Mouse (Mus musculus) myocyte (in vitro differentiated cells): ENCODE measurements around the gene Nkain2. TPM values are rescaled to one million over a fixed set of nuclear protein-coding genes. Genes with fewer than 3 reads are reported as not detected.
A peak's percentile ranks its signal among the peaks of the same experiment; 100 is the strongest.

ENCODE experiments used
- H3K27me3 ChIP-seq: one replicate; pipeline ENCODE4 v1.6.1; 2011; ENCODE audit not compliant: control insufficient read depth, insufficient read depth, insufficient read length
- H3K36me3 ChIP-seq: one replicate; pipeline ENCODE4 v1.6.1; 2011; ENCODE audit not compliant: control insufficient read depth, insufficient read depth
- H3K4me2 ChIP-seq: one replicate; pipeline ENCODE4 v1.6.1; 2011; ENCODE audit warnings: low read depth, control low read depth
- H3K4me3 ChIP-seq: one replicate; pipeline ENCODE4 v1.5.1; 2011; ENCODE audit warnings: mild to moderate bottlenecking, control low read depth, moderate library complexity
- H3K79me2 ChIP-seq: one replicate; pipeline ENCODE4 v1.6.1; 2011; ENCODE audit not compliant: control insufficient read depth, insufficient read depth
- H3ac ChIP-seq: one replicate; pipeline ENCODE4 v1.6.1; 2011; ENCODE audit not compliant: control insufficient read depth, insufficient read length
- CEBPB ChIP-seq: IDR thresholded peaks from 2 replicates; pipeline ENCODE4 v1.6.1; 2011; ENCODE audit warnings: mild to moderate bottlenecking, moderate library complexity; ENCODE audit not compliant: poor library complexity, insufficient read depth, severe bottlenecking
- E2F4 ChIP-seq: IDR thresholded peaks from one replicate; pipeline ENCODE4 v1.6.1; 2011; ENCODE audit warnings: mild to moderate bottlenecking, control low read depth, moderate library complexity; ENCODE audit not compliant: insufficient read depth
- MAX ChIP-seq: IDR thresholded peaks from one replicate; pipeline ENCODE4 v1.6.1; 2011; ENCODE audit warnings: low read depth, mild to moderate bottlenecking, control low read depth
- MYOD1 ChIP-seq, 3 experiments: IDR thresholded peaks; one replicate each; pipeline ENCODE4 v1.6.1; 2011; ENCODE audit warnings: control low read depth in 2 of 3, low read depth in 2 of 3, mild to moderate bottlenecking in 2 of 3, moderate library complexity in 1 of 3; ENCODE audit not compliant: insufficient read length in 2 of 3, control insufficient read depth in 1 of 3
- MYOG ChIP-seq, 3 experiments: IDR thresholded peaks; one replicate each; pipeline ENCODE4 v1.6.1; 2011; ENCODE audit warnings: control low read depth in 2 of 3, low read depth in 2 of 3, mild to moderate bottlenecking in 2 of 3; ENCODE audit not compliant: insufficient read length in 2 of 3, control insufficient read depth in 1 of 3, insufficient read depth in 1 of 3
- POLR2A ChIP-seq: IDR thresholded peaks from one replicate; pipeline ENCODE4 v1.6.1; 2011; ENCODE audit warnings: low read depth, mild to moderate bottlenecking, control low read depth, moderate library complexity; ENCODE audit not compliant: insufficient read length
- POLR2AphosphoS2 ChIP-seq: IDR thresholded peaks from one replicate; pipeline ENCODE4 v1.6.1; 2011; ENCODE audit warnings: low read depth, control low read depth; ENCODE audit not compliant: insufficient read length
- REST ChIP-seq: IDR thresholded peaks from one replicate; pipeline ENCODE4 v1.6.1; 2011; ENCODE audit warnings: mild to moderate bottlenecking, control low read depth, moderate library complexity; ENCODE audit not compliant: insufficient read depth, insufficient read length
- SRF ChIP-seq: IDR thresholded peaks from one replicate; pipeline ENCODE4 v1.6.1; 2011; ENCODE audit warnings: low read depth; ENCODE audit not compliant: control insufficient read depth, insufficient read length
- TCF12 ChIP-seq: IDR thresholded peaks from one replicate; pipeline ENCODE4 v1.6.1; 2011; ENCODE audit warnings: mild to moderate bottlenecking, control low read depth; ENCODE audit not compliant: poor library complexity, insufficient read depth, severe bottlenecking
- TCF3 ChIP-seq: IDR thresholded peaks from one replicate; pipeline ENCODE4 v1.6.1; 2011; ENCODE audit warnings: low read depth, control low read depth; ENCODE audit not compliant: insufficient read length
- USF1 ChIP-seq: IDR thresholded peaks from one replicate; pipeline ENCODE4 v1.6.1; 2011; ENCODE audit warnings: low read depth, mild to moderate bottlenecking, control low read depth, moderate library complexity
- polyA plus RNA-seq: library from polyadenylated mRNA; unstranded; fragments of >200 nt; fragmentation: generic; extraction: Trizol; gene quantifications from one replicate; pipeline ENCODE4 v1.2.1, GENCODE M21; 2012; ENCODE audit warnings: missing spikeins

The Nkain2 gene
- 0.36 TPM for polyA plus RNA-seq

- Histone ChIP-seq H3K4me2 (peak within 1 kb of the TSS; percentile 56), H3K27me3 (no peaks in the 10 kb centered on the region), H3ac (peak within 1 kb of the TSS; percentile 38), H3K79me2 (no peaks in the 10 kb centered on the region), H3K4me3 (peak within 1 kb of the TSS; percentile 27), H3K36me3 (no peaks in the 10 kb centered on the region)
- TF ChIP-seq MYOG (IDR thresholded peaks at IDR 0.05; ENCODE audit: control insufficient read depth in 1 of 3, insufficient read depth in 1 of 3, insufficient read length in 2 of 3, low read depth in 2 of 3): peak in 2 of 3 experiments; percentile 31 to 49
- TF ChIP-seq POLR2A: peak; percentile 45
- no peak for TF ChIP-seq MAX
- no peak for TF ChIP-seq TCF12
- no peak for TF ChIP-seq E2F4
- peak in 1 of 3 experiments; percentile 58 for TF ChIP-seq MYOD1 (IDR thresholded peaks at IDR 0.05; ENCODE audit: control insufficient read depth in 1 of 3, insufficient read length in 2 of 3, low read depth in 2 of 3)
Measured at GRCm38 (mm10) chr10:32889652-32890506, at the start of gene Nkain2. Gene Nkain2, minus strand, starts transcription at chr10:32890462.

- H3ac ChIP-seq: no peak overlapping the region
Measured at GRCm38 (mm10) chr10:32939853-32940252, 49.6 kb upstream of the Nkain2 start.

DNA sequence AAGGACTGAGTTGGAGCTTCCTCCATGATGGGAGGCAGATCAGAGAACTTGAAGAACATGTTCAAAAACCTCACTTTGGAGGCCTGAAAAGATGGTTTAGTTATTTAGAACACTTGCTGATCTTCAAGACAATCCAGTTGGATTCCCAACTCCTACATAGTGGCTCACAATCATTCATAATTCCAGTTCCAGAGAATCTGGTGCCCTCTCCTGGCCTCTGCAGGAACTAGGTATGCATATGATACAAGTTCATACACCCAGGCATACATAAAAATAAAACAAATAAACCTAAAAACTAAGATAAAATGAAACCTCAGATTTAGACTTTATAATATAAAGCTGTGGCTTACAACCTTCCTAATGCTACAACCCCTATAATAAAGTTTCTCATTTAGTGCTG is 4.8 kb upstream of the Nkain2 start:
- Histone ChIP-seq H3K36me3 (no peaks in the 10 kb centered on the region), H3K4me3 (no peak overlapping the region), H3K4me2 (no peak overlapping the region), H3K27me3 (no peaks in the 10 kb centered on the region), H3K79me2 (no peaks in the 10 kb centered on the region), H3ac (no peak overlapping the region)
- TF ChIP-seq MYOG (IDR thresholded peaks at IDR 0.05; ENCODE audit: control insufficient read depth in 1 of 3, insufficient read depth in 1 of 3, insufficient read length in 2 of 3, low read depth in 2 of 3) (no peak), CEBPB (no peak), TCF12 (no peak), E2F4 (no peak), MYOD1 (IDR thresholded peaks at IDR 0.05; ENCODE audit: control insufficient read depth in 1 of 3, insufficient read length in 2 of 3, low read depth in 2 of 3) (no peak), USF1 (no peak), TCF3 (no peak), REST (no peak), MAX (no peak), POLR2A (no peak), SRF (no peak), POLR2AphosphoS2 (no peak)

More at GRCm38 (mm10) chr10:32939853-32940252, 49.6 kb upstream of the Nkain2 start:
- Histone ChIP-seq H3K36me3 (no peaks in the 10 kb centered on the region), H3K27me3 (no peaks in the 10 kb centered on the region), H3K4me2 (no peak overlapping the region), H3K4me3 (no peak overlapping the region), H3K79me2 (no peaks in the 10 kb centered on the region)
- no peak for TF ChIP-seq MYOG (IDR thresholded peaks at IDR 0.05; ENCODE audit: control insufficient read depth in 1 of 3, insufficient read depth in 1 of 3, insufficient read length in 2 of 3, low read depth in 2 of 3)
- TF ChIP-seq TCF3: no peak
- no peak for TF ChIP-seq MYOD1 (IDR thresholded peaks at IDR 0.05; ENCODE audit: control insufficient read depth in 1 of 3, insufficient read length in 2 of 3, low read depth in 2 of 3)
- no peak for TF ChIP-seq MAX
- TF ChIP-seq CEBPB: no peak
- no peak for TF ChIP-seq TCF12
- TF ChIP-seq USF1: no peak
- TF ChIP-seq SRF: no peak
- no peak for TF ChIP-seq REST
- TF ChIP-seq POLR2AphosphoS2: no peak

GRCm38 (mm10) chr10:32890507-32891131 is 357 bp upstream of the Nkain2 start:
- Histone ChIP-seq H3K27me3 (no peaks in the 10 kb centered on the region), H3K4me2 (peak overlapping the region; percentile 56), H3ac (peak overlapping the region; percentile 38), H3K79me2 (no peaks in the 10 kb centered on the region), H3K4me3 (peak overlapping the region; percentile 27), H3K36me3 (no peaks in the 10 kb centered on the region)
- TF ChIP-seq POLR2AphosphoS2 (no peak), USF1 (no peak), TCF12 (no peak), E2F4 (no peak), MYOD1 (IDR thresholded peaks at IDR 0.05; ENCODE audit: control insufficient read depth in 1 of 3, insufficient read length in 2 of 3, low read depth in 2 of 3) (no peak), MYOG (IDR thresholded peaks at IDR 0.05; ENCODE audit: control insufficient read depth in 1 of 3, insufficient read depth in 1 of 3, insufficient read length in 2 of 3, low read depth in 2 of 3) (no peak), SRF (no peak), REST (no peak), POLR2A (no peak), TCF3 (no peak), CEBPB (no peak), MAX (no peak)
